Mouse (Mus musculus) layer of hippocampus, postnatal 25 days (tissue): Measurements from ENCODE around the gene Gm11569. TPM values are rescaled to one million over a fixed set of nuclear protein-coding genes. Genes with fewer than 3 reads are reported as not detected.
"Not testable (repeated sequence)": the region's sequence is repeated elsewhere in the genome, so short reads cannot be mapped to it uniquely, and the experiment has no call there.

Experiments used
- DNase-seq, 2 experiments: peaks; one replicate each; pipeline ENCODE4 v3.0.0; 2022; ENCODE audit warnings: mixed read lengths in 2 of 2, low spot score in 1 of 2; ENCODE audit errors: extremely low spot score in 1 of 2
- total RNA-seq, 2 experiments: library from RNA; stranded (reverse); gene quantifications; 2 replicates each; pipeline ENCODE4 v1.2.3; 2021

The Gm11569 gene
- total RNA-seq: not detected

GRCm38 (mm10) chr11:99798832-99799231 lies at the start of gene Gm11569:
Gm11569 (minus strand) TSS chr11:99798932.
- DNase-seq: not testable (repeated sequence)

- DNase-seq: no peak
Observed at GRCm38 (mm10) chr11:99846746-99847145, 48.0 kb upstream of the Gm11569 start.

- no peak for DNase-seq
Observed at GRCm38 (mm10) chr11:99842185-99842584, 43.5 kb upstream of the Gm11569 start.

- no peak for DNase-seq
Observed at GRCm38 (mm10) chr11:99837966-99838365, 39.2 kb upstream of the Gm11569 start, which contains the start of gene 2300003K06Rik. 2300003K06Rik (minus strand) TSS chr11:99838066.

- not testable (repeated sequence) for DNase-seq
Observed at GRCm38 (mm10) chr11:99815566-99815965, 16.8 kb upstream of the Gm11569 start, which contains the start of gene Gm11564. Gm11564 (minus strand) TSS chr11:99815666.

GRCm38 (mm10) chr11:99809792-99810191 lies 11.1 kb upstream of the Gm11569 start, which contains the start of gene Krtap4-13:
Krtap4-13 (minus strand) TSS chr11:99809892.
- not testable (repeated sequence) for DNase-seq

- DNase-seq: not testable (repeated sequence)
Observed at GRCm38 (mm10) chr11:99804346-99804745, 5.6 kb upstream of the Gm11569 start, which contains the start of gene Gm11554. Gm11554 (minus strand) TSS chr11:99804446.

GRCm38 (mm10) chr11:99793367-99793766 lies 5.4 kb downstream of the Gm11569 start, which contains the start of gene Gm11596:
Gm11596 (minus strand) TSS chr11:99793467.
- no peak for DNase-seq

GRCm38 (mm10) chr11:99784900-99785299 lies 13.8 kb downstream of the Gm11569 start, which contains the start of gene Krtap4-9:
Krtap4-9 (plus strand) TSS chr11:99785200.
- not testable (repeated sequence) for DNase-seq

GRCm38 (mm10) chr11:99780604-99781003 lies 18.1 kb downstream of the Gm11569 start, which contains the start of gene Krtap4-8:
Krtap4-8 (minus strand) TSS chr11:99780704.
- no peak for DNase-seq

- no peak for DNase-seq
Observed at GRCm38 (mm10) chr11:99778401-99778800, 20.3 kb downstream of the Gm11569 start.

GRCm38 (mm10) chr11:99772813-99773212 lies 25.9 kb downstream of the Gm11569 start, which contains the start of gene Gm11595:
Gm11595 (minus strand) TSS chr11:99772913.
- DNase-seq: not testable (repeated sequence)

GRCm38 (mm10) chr11:99768410-99768809 lies 30.3 kb downstream of the Gm11569 start:
- DNase-seq: no peak

GRCm38 (mm10) chr11:99758877-99759276 lies 39.9 kb downstream of the Gm11569 start:
- DNase-seq: no peak

Other genes starting within 250 kb of the Gm11569 start
- not detected for gene Krtap3-3, start 248.1 kb downstream of the Gm11569 start, total RNA-seq
- gene Krtap3-2, start 242.1 kb downstream of the Gm11569 start, total RNA-seq: not detected
- not detected for gene Gm11939, start 239.5 kb downstream of the Gm11569 start, total RNA-seq
- gene Krtap3-1, start 232.3 kb downstream of the Gm11569 start, total RNA-seq: not detected
- gene Krtap1-5, start 217.9 kb downstream of the Gm11569 start, total RNA-seq: not detected
- gene Krtap1-4, start 215.3 kb downstream of the Gm11569 start, total RNA-seq: not detected
- not detected for gene Krtap1-3, start 207.6 kb downstream of the Gm11569 start, total RNA-seq
- not detected for gene Krtap9-3, start 200.8 kb downstream of the Gm11569 start, total RNA-seq
- not detected for gene Gm11938, start 195.6 kb downstream of the Gm11569 start, total RNA-seq
- not detected for gene Gm11937, start 188.7 kb downstream of the Gm11569 start, total RNA-seq
- gene Krtap2-4, start 184.1 kb downstream of the Gm11569 start, total RNA-seq: not detected
- not detected for gene Gm11562, start 178.5 kb downstream of the Gm11569 start, total RNA-seq
- gene Krtap4-1, start 170.7 kb downstream of the Gm11569 start, total RNA-seq: not detected
- not detected for gene Krtap4-2, start 163.8 kb downstream of the Gm11569 start, total RNA-seq
- not detected for gene Krtap4-7, start 154.8 kb downstream of the Gm11569 start, total RNA-seq
- not detected for gene Gm11555, start 148.7 kb downstream of the Gm11569 start, total RNA-seq
- not detected for gene Gm11563, start 140.0 kb downstream of the Gm11569 start, total RNA-seq
- gene Krtap4-6, start 133.0 kb downstream of the Gm11569 start, total RNA-seq: not detected
- gene Gm14190, start 108.2 kb downstream of the Gm11569 start, total RNA-seq: not detected
- not detected for gene Gm14180, start 64.6 kb downstream of the Gm11569 start, total RNA-seq
- not detected for gene Gm11595, start 26.0 kb downstream of the Gm11569 start, total RNA-seq
- not detected for gene Krtap4-8, start 18.2 kb downstream of the Gm11569 start, total RNA-seq
- gene Krtap4-9, start 13.7 kb downstream of the Gm11569 start, total RNA-seq: not detected
- not detected for gene Gm11596, start 5.5 kb downstream of the Gm11569 start, total RNA-seq
- gene Gm11554, start 5.5 kb upstream of the Gm11569 start, total RNA-seq: not detected
- gene Krtap4-13, start 11.0 kb upstream of the Gm11569 start, total RNA-seq: not detected
- not detected for gene Gm11564, start 16.7 kb upstream of the Gm11569 start, total RNA-seq
- gene 2300003K06Rik, start 39.1 kb upstream of the Gm11569 start, total RNA-seq: not detected
- not detected for gene Krtap4-16, start 52.7 kb upstream of the Gm11569 start, total RNA-seq
- not detected for gene Gm11568, start 59.0 kb upstream of the Gm11569 start, total RNA-seq
- gene Gm11559, start 65.5 kb upstream of the Gm11569 start, total RNA-seq: not detected
- gene Krtap9-1, start 74.5 kb upstream of the Gm11569 start, total RNA-seq: not detected
- not detected for gene Gm11567, start 80.3 kb upstream of the Gm11569 start, total RNA-seq
- gene Krtap31-1, start 109.0 kb upstream of the Gm11569 start, total RNA-seq: not detected
- not detected for gene Gm11565, start 115.8 kb upstream of the Gm11569 start, total RNA-seq
- not detected for gene Krtap31-2, start 137.4 kb upstream of the Gm11569 start, total RNA-seq
- not detected for gene Krtap9-5, start 149.5 kb upstream of the Gm11569 start, total RNA-seq
- gene Krtap29-1, start 180.1 kb upstream of the Gm11569 start, total RNA-seq: not detected
- gene Krtap16-1, start 187.7 kb upstream of the Gm11569 start, total RNA-seq: not detected
- not detected for gene Krtap17-1, start 195.1 kb upstream of the Gm11569 start, total RNA-seq
- gene Krt33a, start 217.3 kb upstream of the Gm11569 start, total RNA-seq: not detected
- gene Krt33b, start 230.9 kb upstream of the Gm11569 start, total RNA-seq: not detected
- gene Krt34, start 242.6 kb upstream of the Gm11569 start, total RNA-seq: not detected